Comparison of ENCODE assay signal across 9 mouse cellular contexts in the genomic region with DNA sequence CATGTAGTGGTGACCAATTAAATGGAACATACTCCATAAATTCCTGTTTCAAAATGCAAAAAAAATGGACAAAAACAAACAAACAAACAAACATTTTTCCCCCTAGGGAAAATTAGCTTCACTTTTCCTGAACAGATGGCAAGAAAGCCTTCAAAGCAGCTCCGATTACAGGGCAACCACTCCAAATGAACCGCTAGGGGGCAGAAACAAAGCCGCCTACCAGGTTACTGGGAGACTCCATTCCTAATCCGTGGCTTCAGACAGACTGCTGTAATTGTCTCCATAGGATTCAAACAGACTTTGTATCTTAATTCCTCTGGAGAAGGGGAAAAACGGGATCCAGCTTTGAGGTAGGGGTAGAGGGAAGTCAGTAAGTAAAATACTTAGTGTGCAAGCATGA.
DNase-seq lines count a peak whose midpoint lies in the region; ATAC-seq and TF ChIP-seq lines count a peak whose summit lies in the region.
"Had no signal": no experiment of that assay in that cellular context is flagged by ENCODE, and none has a peak within 500 bp of the region (broad histone marks: within the 10 kb centered on the region; RNA-seq: fewer than 3 reads in every experiment).

No protein-coding gene starts in this region.

- DNase-seq in hindbrain, embryonic 11.5 days (ENCODE audit: low spot score) = peak; percentile 60
- DNase-seq in testis, postnatal 10 days (ENCODE audit: low spot score) = peak; percentile 37
- DNase-seq in testis, postnatal 14 days (ENCODE audit: low spot score) = no peak
- peak; percentile 47 for DNase-seq in cerebellum, adult 9-10 months
- DNase-seq in lung, postnatal 0 days (ENCODE audit: low spot score) = peak; percentile 25
- DNase-seq in urinary bladder, postnatal 4 days (ENCODE audit: low spot score in 2 of 2) = no peak
- DNase-seq in layer of hippocampus, adult 8-10 months (ENCODE audit: low spot score in 2 of 2) = no peak

- H3K9ac ChIP-seq in hindbrain, embryonic 11.5 days (ENCODE audit: low read depth, low read length) = no peak overlapping the region
- no peak overlapping the region for H3K9ac ChIP-seq in hindbrain, embryonic 13.5 days
- no peak overlapping the region for H3K9ac ChIP-seq in lung, postnatal 0 days (replicated peaks; ENCODE audit: low read depth)

- no peaks in the 10 kb centered on the region for H3K9me3 ChIP-seq in hindbrain, embryonic 11.5 days (ENCODE audit: control insufficient read depth, low read length)
- H3K9me3 ChIP-seq in hindbrain, embryonic 13.5 days = no peaks in the 10 kb centered on the region
- no peaks in the 10 kb centered on the region for H3K9me3 ChIP-seq in lung, postnatal 0 days (ENCODE audit: low read length)
- H3K9me3 ChIP-seq: megakaryocyte, embryonic 14.5 days had no signal

- H3K4me1 ChIP-seq in hindbrain, embryonic 11.5 days (replicated peaks; ENCODE audit: control insufficient read depth, insufficient read depth, low read length) = no peaks in the 10 kb centered on the region
- H3K4me1 ChIP-seq in hindbrain, embryonic 13.5 days (replicated peaks) = no peaks in the 10 kb centered on the region
- H3K4me1 ChIP-seq in lung, postnatal 0 days (ENCODE audit: insufficient read depth, low read depth, low read length) = no peaks in the 10 kb centered on the region
- H3K4me1 ChIP-seq: megakaryocyte, embryonic 14.5 days had no signal

- H3K36me3 ChIP-seq in hindbrain, embryonic 11.5 days (ENCODE audit: control insufficient read depth, insufficient read depth, low read length) = no peaks in the 10 kb centered on the region
- H3K36me3 ChIP-seq in hindbrain, embryonic 13.5 days = no peaks in the 10 kb centered on the region
- H3K36me3 ChIP-seq in lung, postnatal 0 days (ENCODE audit: insufficient read depth, low read length) = no peaks in the 10 kb centered on the region

- TF ChIP-seq CTCF in lung, postnatal 0 days (IDR thresholded peaks at IDR 0.05) = peak; percentile 61

- no peak overlapping the region for H3K4me2 ChIP-seq in hindbrain, embryonic 11.5 days (replicated peaks; ENCODE audit: low read depth, low read length)
- no peak overlapping the region for H3K4me2 ChIP-seq in hindbrain, embryonic 13.5 days
- H3K4me2 ChIP-seq in lung, postnatal 0 days (replicated peaks; ENCODE audit: low read depth, low read length) = no peak overlapping the region

- no peak for ATAC-seq in hindbrain, embryonic 11.5 days (ENCODE audit: low FRiP score)
- ATAC-seq in hindbrain, embryonic 13.5 days (ENCODE audit: low FRiP score) = no peak
- ATAC-seq in lung, postnatal 0 days = no peak

- 18% methylated on average over 5 of the region's 5 CpGs for WGBS in hindbrain, embryonic 11.5 days
- WGBS in hindbrain, embryonic 13.5 days = 12% methylated on average over 5 of the region's 5 CpGs
- 13% methylated on average over 5 of the region's 5 CpGs for WGBS in lung, postnatal 0 days

- H3K27me3 ChIP-seq in hindbrain, embryonic 11.5 days (ENCODE audit: control insufficient read depth, insufficient read depth, low read length) = no peaks in the 10 kb centered on the region
- H3K27me3 ChIP-seq in hindbrain, embryonic 13.5 days = no peaks in the 10 kb centered on the region
- H3K27me3 ChIP-seq in lung, postnatal 0 days (replicated peaks; ENCODE audit: insufficient read depth, low read length) = no peaks in the 10 kb centered on the region

- no peak for TF ChIP-seq EP300 in lung, postnatal 0 days (IDR thresholded peaks at IDR 0.05)

- no peak overlapping the region for H3K27ac ChIP-seq in hindbrain, embryonic 11.5 days (ENCODE audit: low read depth, low read length)
- no peak overlapping the region for H3K27ac ChIP-seq in hindbrain, embryonic 13.5 days
- no peak overlapping the region for H3K27ac ChIP-seq in lung, postnatal 0 days (ENCODE audit: low read length)

- H3K4me3 ChIP-seq in hindbrain, embryonic 11.5 days (ENCODE audit: low read depth, low read length) = no peak overlapping the region
- H3K4me3 ChIP-seq in hindbrain, embryonic 13.5 days = no peak overlapping the region
- H3K4me3 ChIP-seq in lung, postnatal 0 days (ENCODE audit: low read depth, low read length) = no peak overlapping the region
- H3K4me3 ChIP-seq: megakaryocyte, embryonic 14.5 days had no signal

Comparison
In these comparisons a context has a peak if more than half of its experiments do, and no peak if none do; other contexts are left out.
1. DNase-seq: peak in hindbrain, embryonic 11.5 days (single experiment), testis, postnatal 10 days (single experiment), cerebellum, adult 9-10 months (single experiment) and lung, postnatal 0 days (single experiment); none in testis, postnatal 14 days (single experiment), urinary bladder, postnatal 4 days (0 of 2) and layer of hippocampus, adult 8-10 months (0 of 2).